Mouse (Mus musculus): ENCODE measurements around the gene Ccdc65.

Gene Ccdc65

DNA sequence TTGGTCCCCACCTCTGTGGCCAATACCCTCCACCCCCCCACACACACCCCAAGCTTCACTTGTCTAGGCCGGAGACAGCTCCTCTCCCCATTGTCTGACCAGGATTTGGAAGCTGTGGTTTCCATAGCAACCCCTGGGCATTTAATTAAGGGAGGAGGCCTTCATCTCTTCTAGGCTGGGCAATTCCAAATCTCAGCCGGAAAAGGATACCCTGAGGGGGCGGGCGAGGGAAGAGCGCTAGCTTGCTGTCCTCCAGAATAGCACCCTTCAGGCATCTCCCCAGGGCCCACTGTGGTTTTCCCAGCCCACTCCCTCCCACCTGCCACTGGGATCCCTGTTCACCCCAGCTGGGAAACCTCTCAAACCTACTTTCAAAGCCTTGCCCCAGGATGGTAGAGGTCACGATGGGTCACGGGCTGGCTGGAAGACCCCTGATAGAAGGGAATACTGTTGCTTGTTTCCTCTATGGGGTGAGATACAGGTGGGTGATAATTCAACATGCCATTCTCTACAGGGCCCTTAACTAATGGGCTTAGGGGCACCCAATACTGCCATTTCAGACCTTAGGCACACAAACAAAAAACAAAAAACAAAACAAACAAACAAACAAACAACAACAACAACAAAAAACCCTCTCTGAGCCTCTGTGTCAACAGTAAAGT lies 16.4 kb upstream of the Ccdc65 start:
- DNase-seq (ENCODE audit: extremely low read depth, insufficient read length, low spot score) = no peak

DNA sequence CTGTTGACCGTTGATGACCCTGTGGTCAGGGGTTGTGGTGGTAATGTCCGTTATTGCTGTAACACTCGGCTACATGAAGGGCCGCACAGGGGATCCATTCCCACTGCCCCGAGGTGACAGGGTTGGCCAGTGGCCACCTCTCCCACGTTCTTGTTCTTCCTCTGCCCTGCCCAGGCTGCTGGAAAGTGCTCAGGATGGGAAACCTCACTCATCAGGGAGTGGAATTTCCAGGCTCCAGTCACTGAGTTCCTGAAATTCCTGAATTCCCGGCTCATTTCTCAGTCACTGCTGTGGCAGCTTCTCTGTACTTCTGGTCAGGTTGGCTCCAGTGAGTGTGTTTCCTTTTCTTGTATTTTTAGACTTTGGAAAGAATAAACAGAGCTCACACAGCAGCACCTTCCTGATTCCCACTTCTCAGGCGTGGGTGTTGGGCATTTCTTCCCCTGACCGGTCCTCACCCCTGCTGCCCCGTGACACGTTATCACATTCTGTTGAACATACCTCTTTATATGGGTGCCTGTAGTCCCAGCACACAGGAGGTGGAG lies 15.8 kb upstream of the Ccdc65 start:
- DNase-seq (ENCODE audit: extremely low read depth, insufficient read length, low spot score) = peak; percentile 74

- DNase-seq (ENCODE audit: extremely low read depth, insufficient read length, low spot score) = no peak
Measured at GRCm38 (mm10) chr15:98695726-98696125, 12.3 kb upstream of the Ccdc65 start.

GRCm38 (mm10) chr15:98696216-98696615 lies 11.8 kb upstream of the Ccdc65 start:
- no peak for DNase-seq (ENCODE audit: extremely low read depth, insufficient read length, low spot score)

DNA sequence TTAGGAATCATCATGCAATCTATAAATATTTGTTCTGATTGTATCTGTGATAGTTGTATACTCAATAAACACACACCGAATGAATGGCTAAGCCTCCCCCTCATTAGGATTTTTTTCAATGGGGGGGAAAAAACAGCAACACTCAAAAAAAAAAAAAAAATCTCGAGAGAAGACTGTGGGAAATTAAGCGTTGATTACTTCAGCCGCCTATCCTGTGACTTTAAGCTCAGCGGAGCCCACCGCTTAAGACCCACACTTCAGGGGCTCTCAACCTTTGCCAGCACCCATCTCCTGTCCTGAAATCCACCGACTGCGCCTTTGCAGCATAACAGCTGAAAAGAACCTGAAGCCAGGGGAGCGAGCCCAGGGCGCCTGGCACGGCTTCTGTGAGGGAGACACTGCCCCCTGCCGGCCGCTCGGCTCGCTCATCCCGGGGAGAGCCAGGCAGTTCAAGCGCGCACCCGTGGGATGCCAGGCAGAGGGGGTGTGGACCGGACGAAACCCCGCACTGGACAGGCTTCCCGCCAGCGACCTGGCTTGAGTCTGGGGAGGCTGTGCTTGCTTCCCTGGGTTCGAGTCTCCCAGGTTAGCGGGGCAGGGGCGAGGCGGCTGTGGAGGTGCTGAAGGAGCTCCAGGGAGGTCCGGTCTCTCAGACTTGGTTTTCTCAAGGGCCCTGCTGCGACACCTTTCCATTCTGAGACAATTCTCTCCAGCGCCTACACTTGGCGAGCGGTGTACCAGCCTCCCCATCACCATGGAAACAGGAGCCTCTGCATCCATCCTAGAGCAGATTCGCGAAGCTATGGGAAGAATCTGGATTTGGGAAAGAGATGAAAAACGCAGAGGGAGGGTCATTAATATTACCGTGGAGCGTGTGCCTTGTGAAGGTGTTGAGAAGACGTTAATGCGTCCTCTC lies 8.6 kb upstream of the Ccdc65 start:
- peak; percentile 84 for DNase-seq (ENCODE audit: extremely low read depth, insufficient read length, low spot score)

DNA sequence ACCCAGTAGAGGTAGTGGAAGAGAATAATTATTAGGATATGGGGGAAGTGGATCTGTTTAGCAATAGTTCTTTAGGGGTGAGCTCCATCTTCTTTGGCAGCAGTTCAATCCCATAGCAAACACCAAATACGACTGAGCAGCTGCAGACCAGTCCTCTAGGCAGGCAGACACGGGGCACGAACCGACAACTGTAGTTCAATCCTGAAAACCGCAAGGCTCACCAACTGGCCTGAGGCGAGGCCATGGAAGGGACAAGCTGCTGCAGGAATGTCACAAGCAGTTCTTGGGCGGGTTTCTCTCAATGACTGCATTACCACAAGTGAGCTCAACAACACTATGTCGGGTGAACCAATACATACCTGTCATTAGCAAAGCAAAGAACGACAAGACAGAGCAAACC lies 3.7 kb upstream of the Ccdc65 start:
- DNase-seq (ENCODE audit: extremely low read depth, insufficient read length, low spot score) = no peak

- no peak for DNase-seq (ENCODE audit: extremely low read depth, insufficient read length, low spot score)
Measured at GRCm38 (mm10) chr15:98710442-98710841, 2.4 kb downstream of the Ccdc65 start.

GRCm38 (mm10) chr15:98714230-98714652 lies 6.2 kb downstream of the Ccdc65 start:
- DNase-seq (ENCODE audit: extremely low read depth, insufficient read length, low spot score) = peak; percentile 81

DNA sequence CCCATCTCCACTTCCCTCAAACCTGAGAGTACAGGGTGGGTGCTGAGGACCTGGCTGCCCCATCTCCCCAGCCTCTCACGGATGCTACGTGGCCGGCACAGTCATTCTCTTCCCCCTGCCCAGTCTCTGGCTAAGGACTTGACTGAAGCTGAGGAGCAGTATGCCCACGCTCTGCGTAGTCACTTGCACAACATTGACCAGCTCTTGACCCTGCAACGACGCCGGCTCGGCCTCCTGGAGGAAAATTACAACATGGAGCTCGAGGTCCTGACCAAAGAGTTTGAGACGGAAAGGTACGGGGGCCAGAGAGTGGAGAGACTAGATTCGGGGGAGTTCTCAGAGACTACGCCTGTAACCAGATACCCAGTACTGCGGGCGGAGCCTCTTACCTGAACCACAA lies 9.3 kb downstream of the Ccdc65 start:
- DNase-seq (ENCODE audit: extremely low read depth, insufficient read length, low spot score) = no peak

DNA sequence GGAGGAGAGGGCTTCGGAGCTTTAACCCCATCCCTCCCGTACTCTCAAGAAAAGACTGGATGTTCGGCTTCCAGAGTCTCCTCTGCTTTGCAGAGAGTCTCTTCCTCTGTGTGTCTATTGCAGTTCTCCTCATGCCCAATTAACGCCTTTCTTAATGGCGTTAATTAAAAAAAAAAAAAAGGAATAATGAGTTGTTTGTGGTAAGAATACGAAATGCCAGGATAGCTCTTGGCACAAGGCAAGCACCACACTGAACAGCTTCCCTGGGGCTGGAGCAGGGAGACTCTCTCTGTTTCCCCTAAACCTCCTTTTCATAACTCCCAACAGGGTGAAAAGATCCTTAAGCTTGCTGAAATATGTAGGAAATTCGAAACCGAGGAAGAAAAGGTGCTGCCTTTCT lies 14.2 kb downstream of the Ccdc65 start:
- DNase-seq (ENCODE audit: extremely low read depth, insufficient read length, low spot score) = no peak

DNA sequence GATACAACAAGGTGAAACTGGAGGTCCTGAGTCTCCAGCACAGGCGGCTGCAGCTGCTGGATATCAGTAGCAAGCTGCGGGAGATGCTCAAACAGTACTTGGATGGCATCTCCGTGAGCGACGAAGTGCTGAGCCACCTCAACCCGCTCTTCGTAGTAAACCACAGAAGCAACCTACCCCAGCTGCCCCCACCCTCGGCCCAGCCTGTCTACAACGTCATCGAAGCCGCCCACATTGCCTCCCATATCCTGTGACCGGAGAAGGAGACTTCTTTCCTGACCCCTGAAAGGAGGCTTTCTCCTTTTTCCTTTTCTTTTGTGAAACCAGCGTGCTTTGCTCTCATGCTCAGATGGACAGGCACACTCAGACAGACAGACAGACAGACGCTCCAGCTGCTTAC lies 14.8 kb downstream of the Ccdc65 start:
- DNase-seq (ENCODE audit: extremely low read depth, insufficient read length, low spot score) = no peak

DNA sequence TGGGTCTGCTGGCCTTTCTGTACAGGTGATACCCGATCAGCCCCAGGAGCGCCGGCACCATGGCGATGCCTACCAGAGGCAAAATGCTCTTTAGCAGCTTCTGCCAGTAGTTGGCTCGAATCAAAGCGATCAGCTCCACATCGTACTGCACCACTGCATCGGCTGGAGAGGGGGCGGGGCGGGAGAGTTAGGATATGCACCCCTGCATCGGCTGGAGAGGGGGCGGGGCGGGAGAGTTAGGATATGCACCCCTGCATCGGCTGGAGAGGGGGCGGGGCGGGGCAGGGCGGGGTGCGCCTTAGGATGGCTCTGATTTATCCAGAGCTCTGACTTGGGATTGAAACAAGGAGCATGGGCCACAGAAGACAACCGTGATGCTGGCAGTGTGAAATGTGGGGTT lies 16.4 kb downstream of the Ccdc65 start:
- no peak for DNase-seq (ENCODE audit: extremely low read depth, insufficient read length, low spot score)

- no peak for DNase-seq (ENCODE audit: extremely low read depth, insufficient read length, low spot score)
Measured at GRCm38 (mm10) chr15:98726079-98726478, 18.1 kb downstream of the Ccdc65 start.

DNA sequence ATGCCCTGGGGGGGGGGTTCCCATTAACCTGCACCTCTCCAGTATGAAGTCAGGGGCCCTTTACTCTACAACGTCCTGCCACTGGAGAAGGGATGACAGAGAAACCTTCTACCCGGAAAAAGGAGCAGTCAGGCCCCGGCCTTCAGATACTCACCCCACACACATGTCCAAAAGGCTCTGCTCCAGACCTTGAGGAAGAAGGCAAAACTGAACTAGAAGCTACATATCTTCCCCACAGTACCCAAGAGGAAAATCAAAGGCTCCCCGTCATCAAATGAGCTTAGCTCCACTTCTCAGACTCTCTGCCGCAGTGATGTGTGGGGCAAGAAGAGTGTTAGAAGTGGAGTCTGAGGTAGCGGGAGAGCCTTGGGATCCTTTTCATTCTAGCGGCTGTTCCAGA lies 18.7 kb downstream of the Ccdc65 start:
- no peak for DNase-seq (ENCODE audit: extremely low read depth, insufficient read length, low spot score)

DNA sequence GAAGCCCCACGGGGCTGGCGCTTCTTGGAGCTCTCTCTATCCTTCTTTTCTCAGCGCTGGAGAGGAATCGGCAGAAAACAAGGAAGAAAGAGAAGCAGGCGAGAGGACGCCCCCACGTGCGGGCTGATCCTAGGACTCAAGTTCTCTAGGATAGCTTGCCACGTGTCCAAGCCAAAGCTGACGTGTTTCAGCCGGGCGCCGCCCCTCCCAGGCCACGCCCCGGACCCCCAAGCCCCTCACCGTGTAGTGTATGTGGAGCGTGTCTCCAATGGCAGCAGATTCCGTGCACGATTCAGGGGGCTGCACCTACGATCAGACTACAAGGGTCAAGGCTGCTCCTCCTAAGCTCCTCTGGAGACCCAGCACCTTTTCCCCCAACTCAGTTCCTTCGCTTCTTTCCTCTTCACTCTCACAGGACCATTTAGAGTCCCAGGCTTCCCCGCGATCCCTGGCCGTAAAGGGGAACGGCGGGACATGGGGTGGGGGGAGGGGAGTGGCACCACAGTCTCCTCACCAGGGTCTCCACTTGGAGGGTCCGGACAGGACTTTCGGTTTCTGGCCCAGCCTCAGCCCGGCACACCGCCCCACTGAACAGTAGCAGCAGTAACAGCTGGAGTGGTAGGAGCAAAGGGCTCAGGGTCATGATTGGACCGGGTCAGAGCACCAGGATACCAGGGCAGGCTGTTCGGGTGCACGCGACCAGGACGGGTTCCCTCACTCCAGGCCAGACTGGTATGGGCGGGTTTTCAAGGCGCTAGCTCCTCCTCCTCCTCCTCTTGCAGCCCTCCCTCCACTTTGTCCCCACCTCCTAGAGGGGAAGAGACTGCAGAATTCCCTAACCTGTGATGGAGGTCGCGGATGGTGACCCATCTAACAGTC lies 19.7 kb downstream of the Ccdc65 start, which contains the start of gene Fkbp11:
Fkbp11 (minus strand) TSS at position 756 of the 879 bp plus-strand sequence.
- peak; percentile 75 for DNase-seq (ENCODE audit: extremely low read depth, insufficient read length, low spot score)

GRCm38 (mm10) chr15:98728366-98728765 lies 20.4 kb downstream of the Ccdc65 start:
- no peak for DNase-seq (ENCODE audit: extremely low read depth, insufficient read length, low spot score)

DNA sequence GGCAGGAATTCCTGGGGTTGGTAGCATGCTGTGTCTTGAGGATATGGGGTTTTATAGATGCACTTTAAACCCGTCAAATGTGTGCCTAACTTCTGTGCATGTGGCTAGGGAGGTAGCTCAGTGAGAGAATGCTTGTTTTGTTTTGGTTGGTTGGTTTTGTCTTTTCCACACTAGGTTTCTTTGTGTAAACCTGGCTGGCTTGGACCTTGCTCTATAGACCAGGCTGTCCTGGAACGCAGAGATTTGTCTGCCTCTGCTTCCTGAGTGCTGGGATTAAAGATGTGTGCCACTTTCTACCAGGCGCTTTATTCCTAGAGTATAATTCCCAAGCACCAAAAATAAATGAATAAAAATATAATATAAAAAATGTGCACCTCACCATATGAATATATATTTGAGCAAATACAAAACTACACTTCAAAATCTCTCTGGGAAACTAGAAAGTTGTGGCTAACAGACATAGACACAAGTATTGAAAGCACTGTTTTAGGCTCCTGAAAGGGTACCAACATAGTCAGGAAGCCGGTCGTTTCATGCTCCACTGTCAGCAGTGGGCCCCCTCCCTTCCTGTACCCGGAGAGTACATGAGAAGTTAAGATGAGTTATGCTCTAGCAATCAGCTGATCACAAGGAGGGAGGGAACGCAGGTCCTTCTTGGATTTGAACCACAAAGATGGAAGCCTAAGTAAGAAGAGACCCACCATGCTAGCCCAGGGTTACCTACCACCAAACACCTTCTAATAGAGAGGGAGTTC lies 22.0 kb downstream of the Ccdc65 start:
- no peak for DNase-seq (ENCODE audit: extremely low read depth, insufficient read length, low spot score)

GRCm38 (mm10) chr15:98730790-98731189 lies 22.8 kb downstream of the Ccdc65 start:
- DNase-seq (ENCODE audit: extremely low read depth, insufficient read length, low spot score) = no peak

- DNase-seq (ENCODE audit: extremely low read depth, insufficient read length, low spot score) = no peak
Measured at GRCm38 (mm10) chr15:98732006-98732531, 24.1 kb downstream of the Ccdc65 start.

DNA sequence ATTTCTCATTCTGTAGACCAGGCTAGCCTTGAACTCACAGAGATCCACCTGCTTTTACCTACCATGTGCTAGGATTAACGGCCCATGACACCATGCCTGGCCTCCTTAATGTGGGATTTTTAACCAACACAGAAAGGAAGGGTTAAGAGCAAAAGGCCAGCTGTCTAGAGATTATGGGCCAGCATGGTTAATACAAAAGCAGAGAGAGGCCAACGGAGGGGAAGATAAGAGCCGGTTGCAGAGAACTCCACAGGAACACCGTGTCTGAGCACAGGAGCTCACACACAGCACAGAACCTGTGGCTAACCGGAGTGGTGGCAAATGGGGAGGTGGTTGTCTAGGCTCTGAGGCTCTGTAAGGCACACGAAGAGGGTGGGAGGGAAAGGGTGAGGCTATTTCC lies 25.4 kb downstream of the Ccdc65 start:
- DNase-seq (ENCODE audit: extremely low read depth, insufficient read length, low spot score) = no peak

All from 3134 (cell line).